Mouse (Mus musculus) myocyte (in vitro differentiated cells): Measurements from ENCODE around the gene Zhx3. TPM values are rescaled to one million over a fixed set of nuclear protein-coding genes. Genes with fewer than 3 reads are reported as not detected.

Experiments used
- H3K27me3 ChIP-seq: one replicate; pipeline ENCODE4 v1.6.1; 2011; ENCODE audit not compliant: control insufficient read depth, insufficient read depth, insufficient read length
- H3K36me3 ChIP-seq: one replicate; pipeline ENCODE4 v1.6.1; 2011; ENCODE audit not compliant: control insufficient read depth, insufficient read depth
- H3K4me2 ChIP-seq: one replicate; pipeline ENCODE4 v1.6.1; 2011; ENCODE audit warnings: low read depth, control low read depth
- H3K4me3 ChIP-seq: one replicate; pipeline ENCODE4 v1.5.1; 2011; ENCODE audit warnings: mild to moderate bottlenecking, control low read depth, moderate library complexity
- H3K79me2 ChIP-seq: one replicate; pipeline ENCODE4 v1.6.1; 2011; ENCODE audit not compliant: control insufficient read depth, insufficient read depth
- H3ac ChIP-seq: one replicate; pipeline ENCODE4 v1.6.1; 2011; ENCODE audit not compliant: control insufficient read depth, insufficient read length
- CEBPB ChIP-seq: IDR thresholded peaks from 2 replicates; pipeline ENCODE4 v1.6.1; 2011; ENCODE audit warnings: mild to moderate bottlenecking, moderate library complexity; ENCODE audit not compliant: poor library complexity, insufficient read depth, severe bottlenecking
- E2F4 ChIP-seq: IDR thresholded peaks from one replicate; pipeline ENCODE4 v1.6.1; 2011; ENCODE audit warnings: mild to moderate bottlenecking, control low read depth, moderate library complexity; ENCODE audit not compliant: insufficient read depth
- MAX ChIP-seq: IDR thresholded peaks from one replicate; pipeline ENCODE4 v1.6.1; 2011; ENCODE audit warnings: low read depth, mild to moderate bottlenecking, control low read depth
- MYOD1 ChIP-seq, 3 experiments: IDR thresholded peaks; one replicate each; pipeline ENCODE4 v1.6.1; 2011; ENCODE audit warnings: control low read depth in 2 of 3, low read depth in 2 of 3, mild to moderate bottlenecking in 2 of 3, moderate library complexity in 1 of 3; ENCODE audit not compliant: insufficient read length in 2 of 3, control insufficient read depth in 1 of 3
- MYOG ChIP-seq, 3 experiments: IDR thresholded peaks; one replicate each; pipeline ENCODE4 v1.6.1; 2011; ENCODE audit warnings: control low read depth in 2 of 3, low read depth in 2 of 3, mild to moderate bottlenecking in 2 of 3; ENCODE audit not compliant: insufficient read length in 2 of 3, control insufficient read depth in 1 of 3, insufficient read depth in 1 of 3
- POLR2A ChIP-seq: IDR thresholded peaks from one replicate; pipeline ENCODE4 v1.6.1; 2011; ENCODE audit warnings: low read depth, mild to moderate bottlenecking, control low read depth, moderate library complexity; ENCODE audit not compliant: insufficient read length
- POLR2AphosphoS2 ChIP-seq: IDR thresholded peaks from one replicate; pipeline ENCODE4 v1.6.1; 2011; ENCODE audit warnings: low read depth, control low read depth; ENCODE audit not compliant: insufficient read length
- REST ChIP-seq: IDR thresholded peaks from one replicate; pipeline ENCODE4 v1.6.1; 2011; ENCODE audit warnings: mild to moderate bottlenecking, control low read depth, moderate library complexity; ENCODE audit not compliant: insufficient read depth, insufficient read length
- SRF ChIP-seq: IDR thresholded peaks from one replicate; pipeline ENCODE4 v1.6.1; 2011; ENCODE audit warnings: low read depth; ENCODE audit not compliant: control insufficient read depth, insufficient read length
- TCF12 ChIP-seq: IDR thresholded peaks from one replicate; pipeline ENCODE4 v1.6.1; 2011; ENCODE audit warnings: mild to moderate bottlenecking, control low read depth; ENCODE audit not compliant: poor library complexity, insufficient read depth, severe bottlenecking
- TCF3 ChIP-seq: IDR thresholded peaks from one replicate; pipeline ENCODE4 v1.6.1; 2011; ENCODE audit warnings: low read depth, control low read depth; ENCODE audit not compliant: insufficient read length
- USF1 ChIP-seq: IDR thresholded peaks from one replicate; pipeline ENCODE4 v1.6.1; 2011; ENCODE audit warnings: low read depth, mild to moderate bottlenecking, control low read depth, moderate library complexity
- polyA plus RNA-seq: library from polyadenylated mRNA; unstranded; fragments of >200 nt; fragmentation: generic; extraction: Trizol; gene quantifications from one replicate; pipeline ENCODE4 v1.2.1, GENCODE M21; 2012; ENCODE audit warnings: missing spikeins

Gene Zhx3
- polyA plus RNA-seq, 1 experiment = 6.1 TPM

DNA sequence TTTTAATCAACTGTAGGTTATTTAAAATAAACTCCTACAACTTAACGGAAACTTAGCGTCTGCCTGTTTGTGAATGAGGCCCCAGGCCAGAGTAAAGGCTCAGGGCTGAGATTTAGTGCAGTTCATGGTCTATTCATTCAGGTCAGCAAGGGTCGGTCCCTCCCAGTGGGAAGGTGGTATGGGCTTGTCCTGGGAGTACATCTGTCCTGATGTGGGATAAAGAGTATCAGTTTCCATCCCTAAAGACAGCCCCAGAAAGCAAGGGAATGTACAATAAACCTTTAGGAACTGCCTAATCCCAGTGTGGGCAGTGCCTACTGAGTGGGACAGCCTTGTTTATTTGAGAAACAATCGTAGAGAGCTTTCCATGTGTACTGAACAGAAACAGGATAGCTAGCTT lies 150.1 kb downstream of the Zhx3 start:
- Histone ChIP-seq H3K27me3 (no peaks in the 10 kb centered on the region), H3K79me2 (no peaks in the 10 kb centered on the region), H3K4me3 (no peak overlapping the region), H3ac (no peak overlapping the region), H3K36me3 (peaks cover 76% of the 10 kb centered on the region), H3K4me2 (no peak overlapping the region)
- no peak for TF ChIP-seq E2F4
- TF ChIP-seq TCF12 = no peak
- TF ChIP-seq TCF3 = no peak
- TF ChIP-seq POLR2AphosphoS2 = no peak
- TF ChIP-seq POLR2A = no peak
- no peak for TF ChIP-seq USF1
- TF ChIP-seq REST = no peak
- TF ChIP-seq SRF = no peak

- no peaks in the 10 kb centered on the region for H3K79me2 ChIP-seq
- TF ChIP-seq TCF12 = no peak
- TF ChIP-seq POLR2A = no peak
- no peak for TF ChIP-seq MAX
- no peaks in the 10 kb centered on the region for H3K27me3 ChIP-seq
- peaks cover 95% of the 10 kb centered on the region for H3K36me3 ChIP-seq
- no peak overlapping the region for H3K4me3 ChIP-seq
- H3K4me2 ChIP-seq = no peak overlapping the region
- H3ac ChIP-seq = no peak overlapping the region
Observed at GRCm38 (mm10) chr2:160718811-160719210, 154.0 kb downstream of the Zhx3 start.

DNA sequence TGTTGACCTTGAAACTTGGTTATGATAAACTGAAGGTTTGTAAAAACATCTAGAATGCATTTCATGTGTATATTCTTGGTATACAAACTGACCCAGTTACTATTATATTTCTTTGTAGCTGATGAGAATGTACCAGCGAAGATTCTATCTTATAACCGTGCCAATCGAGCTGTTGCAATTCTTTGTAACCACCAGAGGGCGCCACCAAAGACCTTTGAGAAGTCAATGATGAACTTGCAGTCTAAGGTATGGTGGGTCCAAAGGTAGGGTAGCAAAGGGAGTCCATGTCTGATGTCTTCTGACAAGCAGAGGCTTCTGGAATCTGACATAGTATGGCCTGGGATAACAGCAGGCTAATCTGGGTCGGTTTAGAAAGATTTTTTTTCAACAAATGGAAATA lies 155.5 kb downstream of the Zhx3 start:
- Histone ChIP-seq H3K36me3 (peaks cover 89% of the 10 kb centered on the region), H3K79me2 (no peaks in the 10 kb centered on the region), H3K27me3 (no peaks in the 10 kb centered on the region), H3K4me2 (no peak overlapping the region), H3K4me3 (no peak overlapping the region), H3ac (no peak overlapping the region)
- no peak for TF ChIP-seq MAX
- TF ChIP-seq TCF12 = no peak
- TF ChIP-seq USF1 = no peak
- TF ChIP-seq REST = no peak
- TF ChIP-seq E2F4 = no peak
- TF ChIP-seq POLR2A = no peak
- TF ChIP-seq TCF3 = no peak
- no peak for TF ChIP-seq POLR2AphosphoS2
- TF ChIP-seq MYOG (IDR thresholded peaks at IDR 0.05; ENCODE audit: control insufficient read depth in 1 of 3, insufficient read depth in 1 of 3, insufficient read length in 2 of 3, low read depth in 2 of 3) = no peak
- TF ChIP-seq MYOD1 (IDR thresholded peaks at IDR 0.05; ENCODE audit: control insufficient read depth in 1 of 3, insufficient read length in 2 of 3, low read depth in 2 of 3) = no peak
- no peak for TF ChIP-seq SRF
- no peak for TF ChIP-seq CEBPB

- H3K4me3 ChIP-seq = no peak overlapping the region
- H3K79me2 ChIP-seq = no peaks in the 10 kb centered on the region
- H3ac ChIP-seq = no peak overlapping the region
- peaks cover 87% of the 10 kb centered on the region for H3K36me3 ChIP-seq
- no peaks in the 10 kb centered on the region for H3K27me3 ChIP-seq
- no peak overlapping the region for H3K4me2 ChIP-seq
- no peak for TF ChIP-seq SRF
- no peak for TF ChIP-seq REST
- TF ChIP-seq POLR2A = no peak
- no peak for TF ChIP-seq CEBPB
- no peak for TF ChIP-seq TCF3
- no peak for TF ChIP-seq E2F4
- no peak for TF ChIP-seq MYOG (IDR thresholded peaks at IDR 0.05; ENCODE audit: control insufficient read depth in 1 of 3, insufficient read depth in 1 of 3, insufficient read length in 2 of 3, low read depth in 2 of 3)
- no peak for TF ChIP-seq POLR2AphosphoS2
- no peak for TF ChIP-seq TCF12
- TF ChIP-seq MYOD1 (IDR thresholded peaks at IDR 0.05; ENCODE audit: control insufficient read depth in 1 of 3, insufficient read length in 2 of 3, low read depth in 2 of 3) = no peak
- TF ChIP-seq USF1 = no peak
- TF ChIP-seq MAX = no peak
Observed at GRCm38 (mm10) chr2:160715463-160716030, 157.3 kb downstream of the Zhx3 start.

GRCm38 (mm10) chr2:160707673-160708072 lies 165.1 kb downstream of the Zhx3 start:
- TF ChIP-seq SRF = no peak
- no peak overlapping the region for H3K4me2 ChIP-seq
- no peak overlapping the region for H3K4me3 ChIP-seq
- H3K79me2 ChIP-seq = no peaks in the 10 kb centered on the region
- peaks cover 69% of the 10 kb centered on the region for H3K36me3 ChIP-seq
- no peaks in the 10 kb centered on the region for H3K27me3 ChIP-seq
- H3ac ChIP-seq = no peak overlapping the region
